Comparison of ENCODE assay signal across 21 mouse cellular contexts in genomic region chr9:44041511-44042395, GRCm38 (mm10). TPM values are rescaled to one million over a fixed set of nuclear protein-coding genes. Genes with fewer than 3 reads are reported as not detected.
A peak's percentile ranks its signal among the peaks of the same experiment; 100 is the strongest.
DNase-seq lines count a peak whose midpoint lies in the region; ATAC-seq and TF ChIP-seq lines count a peak whose summit lies in the region.
"Had no signal": no experiment of that assay in that cellular context is flagged by ENCODE, and none has a peak within 500 bp of the region (broad histone marks: within the 10 kb centered on the region; RNA-seq: fewer than 3 reads in every experiment).

No protein-coding gene starts in this region.

- peak; percentile 9 for DNase-seq in adrenal gland, postnatal 10 days
- DNase-seq in adrenal gland, adult 8-10 months, result no peak
- DNase-seq in gastrocnemius, adult 2 months, result peak; percentile 47
- no peak for DNase-seq in gastrocnemius, postnatal 4 days (ENCODE audit: low spot score in 2 of 2)
- peak; percentile 87 for DNase-seq in kidney, adult 9 months
- no peak for DNase-seq in kidney, postnatal 25 days
- peak; percentile 64 for DNase-seq in midbrain, postnatal 0 days (ENCODE audit: low spot score)
- DNase-seq: adrenal gland, postnatal 25 days; gastrocnemius, postnatal 36 days; liver; liver, postnatal 0 days; spleen, adult 18-20 months had no signal

- ATAC-seq in midbrain, postnatal 0 days (ENCODE audit: low FRiP score), result no peak
- no peak for ATAC-seq in midbrain, embryonic 16.5 days
- ATAC-seq: intestine, postnatal 0 days; liver, postnatal 0 days had no signal

- 70% methylated on average over 7 of the region's 7 CpGs for WGBS in midbrain, postnatal 0 days
- 67% methylated on average over 7 of the region's 7 CpGs for WGBS in midbrain, embryonic 16.5 days

- intact Hi-C loops in gastrocnemius, adult 2 months (cut with DNase I), result no loop called here

- H3K4me3 ChIP-seq in gastrocnemius, adult 2 months, result no peak overlapping the region
- no peak overlapping the region for H3K4me3 ChIP-seq in midbrain, postnatal 0 days (ENCODE audit: low read depth, low read length)
- H3K4me3 ChIP-seq in midbrain, embryonic 16.5 days (ENCODE audit: low read depth, low read length), result no peak overlapping the region
- H3K4me3 ChIP-seq: forebrain, embryonic 10.5 days; neural tube, embryonic 12.5 days had no signal

- H3K9me3 ChIP-seq in midbrain, postnatal 0 days (ENCODE audit: low read length), result no peaks in the 10 kb centered on the region
- H3K9me3 ChIP-seq in midbrain, embryonic 16.5 days (replicated peaks; ENCODE audit: control insufficient read depth, low read length, poor library complexity, severe bottlenecking), result no peaks in the 10 kb centered on the region
- H3K9me3 ChIP-seq: forebrain, embryonic 10.5 days; neural tube, embryonic 12.5 days had no signal

- H3K27me3 ChIP-seq in midbrain, postnatal 0 days (ENCODE audit: insufficient read depth, low read length), result peaks cover 12% of the 10 kb centered on the region
- H3K27me3 ChIP-seq in midbrain, embryonic 16.5 days (ENCODE audit: control insufficient read depth, insufficient read depth, low read depth, low read length), result peaks cover 16% of the 10 kb centered on the region

- H3K27ac ChIP-seq in gastrocnemius, adult 2 months, result 0 out of 2 replicates have a peak overlapping the region, but pooled peaks have one; percentile 1
- H3K27ac ChIP-seq in midbrain, postnatal 0 days (ENCODE audit: low read depth, low read length), result 0 out of 2 replicates have a peak overlapping the region, but pooled peaks have one; percentile 3
- no peak overlapping the region for H3K27ac ChIP-seq in midbrain, embryonic 16.5 days (ENCODE audit: low read length)
- H3K27ac ChIP-seq: forebrain, embryonic 10.5 days; neural tube, embryonic 12.5 days had no signal

- TF ChIP-seq CTCF in gastrocnemius, adult 2 months (IDR thresholded peaks at IDR 0.05), result no peak
- no peak for TF ChIP-seq CTCF in midbrain, postnatal 0 days (IDR thresholded peaks at IDR 0.05)

- no peak overlapping the region for H3K4me2 ChIP-seq in midbrain, postnatal 0 days (ENCODE audit: low read depth, low read length, poor library complexity, severe bottlenecking)
- no peak overlapping the region for H3K4me2 ChIP-seq in midbrain, embryonic 16.5 days (ENCODE audit: low read length)

- H3K36me3 ChIP-seq in midbrain, postnatal 0 days (ENCODE audit: insufficient read depth, low read length), result no peaks in the 10 kb centered on the region
- H3K36me3 ChIP-seq in midbrain, embryonic 16.5 days (ENCODE audit: control insufficient read depth, insufficient read depth, low read length), result no peaks in the 10 kb centered on the region
- H3K36me3 ChIP-seq: forebrain, embryonic 10.5 days; neural tube, embryonic 12.5 days had no signal

- H3K9ac ChIP-seq in midbrain, postnatal 0 days (replicated peaks; ENCODE audit: low read length, poor library complexity, severe bottlenecking), result no peak overlapping the region
- H3K9ac ChIP-seq in midbrain, embryonic 16.5 days (ENCODE audit: low read depth, low read length), result no peak overlapping the region
- H3K9ac ChIP-seq: liver, postnatal 0 days; neural tube, embryonic 12.5 days had no signal

- peaks cover 4% of the 10 kb centered on the region; the same call in 1 of the 2 replicates for H3K4me1 ChIP-seq in midbrain, postnatal 0 days (ENCODE audit: insufficient read depth, low read length)
- peaks cover 16% of the 10 kb centered on the region; the same call in 1 of the 2 replicates for H3K4me1 ChIP-seq in midbrain, embryonic 16.5 days (ENCODE audit: control insufficient read depth, insufficient read depth, low read length)

RNA-seq across cellular contexts. Expression of gene Thy1, which starts 1.4 kb away (rescaled TPM):
- 10 to 100 TPM; 44.2 to 44.9 TPM for total RNA-seq in adrenal gland, postnatal 10 days (2021)
- 10 to 100 TPM; 46.5 to 54.9 (median 48.0) TPM for total RNA-seq in adrenal gland, adult 8-10 months (2022)
- total RNA-seq in gastrocnemius, adult 2 months (2021), result 1 to 10 TPM; 9.3 to 9.8 TPM
- total RNA-seq in gastrocnemius, postnatal 4 days (2021), result 10 to 100 TPM; 21.7 to 33.0 TPM
- 52.8 and 98.0 TPM in 2 replicates for total RNA-seq in midbrain, postnatal 0 days (2014; rRNA removed)
- 24.7 and 28.8 TPM in 2 replicates for polyA plus RNA-seq in midbrain, postnatal 0 days (2015; fragmentation: Nextera tagmentation; extraction: Ambion mirVana)
- 2.9 and 6.4 TPM in 2 replicates for polyA plus RNA-seq in midbrain, embryonic 16.5 days (2015; fragmentation: Nextera tagmentation; extraction: Ambion mirVana)
- polyA plus RNA-seq: forebrain, embryonic 10.5 days had no signal

RNA-seq across cellular contexts. Expression of gene Usp2, which starts 25.1 kb away (rescaled TPM):
- total RNA-seq in adrenal gland, postnatal 10 days (2021), result 10 to 100 TPM; 36.4 to 52.2 TPM
- 10 to 100 TPM; 39.1 to 77.6 (median 51.7) TPM for total RNA-seq in adrenal gland, adult 8-10 months (2022)
- 100 to 1,000 TPM; 223 to 228 TPM for total RNA-seq in gastrocnemius, adult 2 months (2021)
- 100 to 1,000 TPM in 1 of 2 experiments, 10 to 100 TPM in 1; 96.7 to 121 TPM for total RNA-seq in gastrocnemius, postnatal 4 days (2021)
- total RNA-seq in midbrain, postnatal 0 days (2014; rRNA removed), result 7.5 and 8.0 TPM in 2 replicates
- polyA plus RNA-seq in midbrain, postnatal 0 days (2015; fragmentation: Nextera tagmentation; extraction: Ambion mirVana), result 14.5 and 15.1 TPM in 2 replicates
- polyA plus RNA-seq in midbrain, embryonic 16.5 days (2015; fragmentation: Nextera tagmentation; extraction: Ambion mirVana), result 6.7 and 9.7 TPM in 2 replicates

RNA-seq across cellular contexts. Expression of gene Mfrp, which starts 59.8 kb away (rescaled TPM):
- under 1 TPM in 1 of 2 experiments, not detected in 1; 0.30 TPM for total RNA-seq in adrenal gland, postnatal 10 days (2021)
- under 1 TPM in 2 of 4 experiments, not detected in 2; 0.10 to 0.31 TPM for total RNA-seq in adrenal gland, adult 8-10 months (2022)
- not detected for total RNA-seq in gastrocnemius, adult 2 months (2021)
- not detected for total RNA-seq in gastrocnemius, postnatal 4 days (2021)
- total RNA-seq in midbrain, postnatal 0 days (2014; rRNA removed), result 0.19 and 2.8 TPM in 2 replicates
- 0.05 TPM in 1 of 2 replicates, not detected in the other for polyA plus RNA-seq in midbrain, postnatal 0 days (2015; fragmentation: Nextera tagmentation; extraction: Ambion mirVana)
- 0.15 and 0.16 TPM in 2 replicates for polyA plus RNA-seq in midbrain, embryonic 16.5 days (2015; fragmentation: Nextera tagmentation; extraction: Ambion mirVana)
- total RNA-seq: adrenal gland, postnatal 25 days; gastrocnemius, postnatal 36 days; megakaryocyte-erythroid progenitor cell, adult 5-6 weeks; MEL had no signal
- polyA plus RNA-seq: embryonic facial prominence, embryonic 14.5 days; heart, embryonic 14.5 days; liver, postnatal 0 days; thymus, postnatal 0 days had no signal

Comparison
In these comparisons a context has a peak if more than half of its experiments do, and no peak if none do; other contexts are left out.
1. DNase-seq: peak in adrenal gland, postnatal 10 days (single experiment), gastrocnemius, adult 2 months (single experiment), kidney, adult 9 months (single experiment) and midbrain, postnatal 0 days (single experiment); none in adrenal gland, adult 8-10 months (single experiment), gastrocnemius, postnatal 4 days (0 of 2) and kidney, postnatal 25 days (0 of 2).